Mouse (Mus musculus): Measurements from ENCODE around the gene Lrmp. TPM values are rescaled to one million over a fixed set of nuclear protein-coding genes. Genes with fewer than 3 reads are reported as not detected.

The Lrmp gene
- polyA plus RNA-seq, 1 experiment from 2014 or later: 1.4 TPM

GRCm38 (mm10) chr6:145182044-145182443 lies 66.6 kb downstream of the Lrmp start:
- Histone ChIP-seq H3K4me2 (no peak overlapping the region), H3K4me3 (ENCODE audit: low read depth, low read length) (no peak overlapping the region), H3K36me3 (ENCODE audit: insufficient read depth) (no peaks in the 10 kb centered on the region), H3K27ac (ENCODE audit: low read depth) (no peak overlapping the region), H3K27me3 (ENCODE audit: insufficient read depth, low read length) (no peaks in the 10 kb centered on the region), H3K9ac (no peak overlapping the region), H3K9me3 (ENCODE audit: low read depth, low read length) (no peaks in the 10 kb centered on the region), H3K4me1 (ENCODE audit: insufficient read depth) (no peaks in the 10 kb centered on the region)
- TF ChIP-seq CTCF (IDR thresholded peaks at IDR 0.05; ENCODE audit: low read depth): no peak
- peak; percentile 67 for ATAC-seq (ENCODE audit: insufficient read depth)
- 22% methylated on average over 8 of the region's 8 CpGs for WGBS
- peak; percentile 83 for DNase-seq

- 71% methylated on average over 1 of the region's 1 CpGs for WGBS
- Histone ChIP-seq H3K4me2 (no peak overlapping the region), H3K9ac (no peak overlapping the region), H3K9me3 (ENCODE audit: low read depth, low read length) (no peaks in the 10 kb centered on the region), H3K4me3 (ENCODE audit: low read depth, low read length) (no peak overlapping the region), H3K27me3 (ENCODE audit: insufficient read depth, low read length) (no peaks in the 10 kb centered on the region), H3K4me1 (ENCODE audit: insufficient read depth) (no peaks in the 10 kb centered on the region), H3K27ac (ENCODE audit: low read depth) (no peak overlapping the region), H3K36me3 (ENCODE audit: insufficient read depth) (no peaks in the 10 kb centered on the region)
- DNase-seq: no peak
- no peak for TF ChIP-seq CTCF (IDR thresholded peaks at IDR 0.05; ENCODE audit: low read depth)
- ATAC-seq (ENCODE audit: insufficient read depth): no peak
Measured at GRCm38 (mm10) chr6:145186096-145186495, 70.6 kb downstream of the Lrmp start.

DNA sequence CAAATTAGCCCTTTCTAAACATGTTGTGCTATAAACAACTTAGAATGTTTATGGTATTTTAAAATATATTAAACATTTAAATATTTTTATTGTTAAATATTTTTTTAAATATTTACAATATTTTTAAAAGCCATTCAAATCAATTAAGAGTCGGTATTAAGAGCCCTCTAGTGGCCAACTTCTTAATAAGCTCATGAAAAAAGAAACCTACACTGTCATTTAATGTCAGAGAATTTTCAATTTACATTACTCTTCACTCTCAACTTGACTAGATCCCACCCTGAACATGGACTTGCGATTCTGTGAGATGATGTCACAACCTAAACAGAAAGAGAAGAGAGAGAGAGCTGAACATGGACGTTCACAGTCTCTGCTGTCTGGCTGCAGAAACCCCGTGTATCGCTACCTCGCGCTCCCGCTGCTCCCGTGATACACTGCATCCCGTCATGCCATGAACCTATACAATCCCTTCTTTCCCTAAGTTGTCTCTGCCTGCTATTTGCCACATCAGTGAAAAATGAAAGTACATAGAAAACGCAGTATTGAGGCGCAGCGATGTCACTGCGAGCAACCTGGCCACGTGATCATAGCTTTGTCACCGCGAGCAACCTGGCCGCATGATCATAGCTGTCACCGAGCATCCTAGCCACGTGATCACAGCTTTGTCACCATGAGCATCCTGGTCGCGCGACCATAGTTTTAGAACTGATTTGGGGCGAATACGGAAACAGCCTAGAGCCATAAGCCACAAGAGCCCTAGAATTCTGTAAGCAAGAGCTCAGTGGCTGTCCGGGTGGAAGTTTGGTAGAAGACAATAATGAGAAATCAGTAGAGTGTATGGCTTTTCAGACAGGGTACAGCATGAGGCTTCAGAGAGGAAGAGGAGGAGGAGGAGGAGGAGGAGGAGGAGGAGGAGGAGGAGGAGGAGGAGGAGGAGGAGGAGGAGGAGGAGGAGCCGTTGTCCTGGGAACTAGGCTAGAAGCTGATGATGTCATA lies 71.9 kb downstream of the Lrmp start:
- peak overlapping the region; percentile 22 for H3K4me3 ChIP-seq (ENCODE audit: low read depth, low read length)
- H3K27ac ChIP-seq (ENCODE audit: low read depth): no peak overlapping the region
- no peaks in the 10 kb centered on the region for H3K9me3 ChIP-seq (ENCODE audit: low read depth, low read length)
- peak; percentile 41 for TF ChIP-seq CTCF (IDR thresholded peaks at IDR 0.05; ENCODE audit: low read depth)
- ATAC-seq (ENCODE audit: insufficient read depth) (no peak), DNase-seq (peak; percentile 84)
- H3K4me1 ChIP-seq (ENCODE audit: insufficient read depth): no peaks in the 10 kb centered on the region
- 58% methylated on average over 27 of the region's 27 CpGs for WGBS
- H3K4me2 ChIP-seq: peak overlapping the region; percentile 50
- no peaks in the 10 kb centered on the region for H3K27me3 ChIP-seq (ENCODE audit: insufficient read depth, low read length)
- H3K9ac ChIP-seq: peak overlapping the region; percentile 11; the same call in 1 of the 2 replicates
- H3K36me3 ChIP-seq (ENCODE audit: insufficient read depth): no peaks in the 10 kb centered on the region

- Histone ChIP-seq H3K4me2 (no peak overlapping the region), H3K4me3 (ENCODE audit: low read depth, low read length) (no peak overlapping the region), H3K9me3 (ENCODE audit: low read depth, low read length) (no peaks in the 10 kb centered on the region), H3K36me3 (ENCODE audit: insufficient read depth) (no peaks in the 10 kb centered on the region), H3K4me1 (ENCODE audit: insufficient read depth) (no peaks in the 10 kb centered on the region), H3K27ac (ENCODE audit: low read depth) (no peak overlapping the region), H3K27me3 (ENCODE audit: insufficient read depth, low read length) (no peaks in the 10 kb centered on the region), H3K9ac (no peak overlapping the region)
- WGBS: 72% methylated on average over 3 of the region's 3 CpGs
- no peak for ATAC-seq (ENCODE audit: insufficient read depth)
- TF ChIP-seq CTCF (IDR thresholded peaks at IDR 0.05; ENCODE audit: low read depth): no peak
- no peak for DNase-seq
Measured at GRCm38 (mm10) chr6:145193038-145193437, 77.6 kb downstream of the Lrmp start.

DNA sequence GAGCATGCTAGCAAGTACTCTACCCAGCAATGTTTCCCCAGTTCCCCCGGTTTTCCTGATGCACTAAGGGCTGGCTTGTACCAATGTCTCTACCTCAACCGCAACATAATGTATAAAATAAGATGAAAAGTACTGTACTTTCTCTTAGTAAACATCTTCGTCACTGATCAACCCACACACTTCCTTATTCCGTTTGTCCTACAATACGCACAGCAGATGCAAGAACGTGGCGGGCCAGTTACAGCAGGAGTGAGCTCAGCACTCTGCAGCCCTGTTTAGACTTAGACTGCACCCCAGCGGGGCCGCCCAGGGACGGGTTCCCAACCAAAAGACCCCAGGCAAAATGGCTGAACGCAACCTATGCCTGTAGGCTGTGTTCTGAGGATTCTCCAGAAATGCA lies 78.0 kb downstream of the Lrmp start:
- DNase-seq (no peak), ATAC-seq (ENCODE audit: insufficient read depth) (no peak)
- Histone ChIP-seq H3K27me3 (ENCODE audit: insufficient read depth, low read length) (no peaks in the 10 kb centered on the region), H3K4me3 (ENCODE audit: low read depth, low read length) (no peak overlapping the region), H3K4me2 (no peak overlapping the region), H3K27ac (ENCODE audit: low read depth) (no peak overlapping the region), H3K36me3 (ENCODE audit: insufficient read depth) (no peaks in the 10 kb centered on the region), H3K4me1 (ENCODE audit: insufficient read depth) (no peaks in the 10 kb centered on the region), H3K9me3 (ENCODE audit: low read depth, low read length) (no peaks in the 10 kb centered on the region), H3K9ac (no peak overlapping the region)
- WGBS: 69% methylated on average over 11 of the region's 11 CpGs
- no peak for TF ChIP-seq CTCF (IDR thresholded peaks at IDR 0.05; ENCODE audit: low read depth)

DNA sequence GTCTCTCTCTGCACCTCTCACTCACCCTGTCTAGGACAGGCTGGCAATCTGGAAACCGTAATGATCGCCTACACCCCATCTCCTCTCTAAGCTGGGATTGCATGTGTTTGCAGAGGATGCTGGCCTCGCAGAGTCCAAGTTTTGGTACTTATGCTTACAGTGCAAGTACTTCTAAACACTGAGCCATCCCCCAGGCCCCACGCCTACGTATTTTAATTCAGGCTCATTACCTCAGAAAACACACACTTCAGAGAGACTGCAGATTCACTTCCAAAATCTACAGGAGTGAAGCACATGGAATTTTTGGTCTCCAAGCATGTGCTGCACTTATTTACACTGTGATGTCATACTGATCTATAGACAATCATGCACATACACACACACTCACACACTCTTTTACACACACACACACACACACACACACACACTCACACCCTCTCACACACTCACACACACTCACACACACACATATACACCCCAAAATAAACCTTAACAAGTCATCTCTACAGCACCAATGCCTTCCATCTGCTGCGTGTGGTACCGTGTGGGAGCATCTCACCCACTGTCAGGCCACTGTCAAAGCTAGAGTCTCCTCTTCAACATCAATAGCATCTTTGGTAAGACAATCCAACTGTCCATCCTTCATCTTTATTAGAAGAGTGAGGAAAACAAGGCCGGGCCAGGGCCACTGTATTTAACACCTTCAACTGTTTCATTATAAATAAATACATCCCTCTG lies 82.7 kb downstream of the Lrmp start:
- ATAC-seq (ENCODE audit: insufficient read depth) (no peak), DNase-seq (no peak)
- H3K4me2 ChIP-seq: no peak overlapping the region
- no peak overlapping the region for H3K4me3 ChIP-seq (ENCODE audit: low read depth, low read length)
- TF ChIP-seq CTCF (IDR thresholded peaks at IDR 0.05; ENCODE audit: low read depth): no peak
- H3K9ac ChIP-seq: no peak overlapping the region
- no peaks in the 10 kb centered on the region for H3K36me3 ChIP-seq (ENCODE audit: insufficient read depth)
- no peaks in the 10 kb centered on the region for H3K4me1 ChIP-seq (ENCODE audit: insufficient read depth)
- no peaks in the 10 kb centered on the region for H3K27me3 ChIP-seq (ENCODE audit: insufficient read depth, low read length)
- 85% methylated on average over 8 of the region's 8 CpGs for WGBS
- H3K9me3 ChIP-seq (ENCODE audit: low read depth, low read length): no peaks in the 10 kb centered on the region
- no peak overlapping the region for H3K27ac ChIP-seq (ENCODE audit: low read depth)
